Mouse (Mus musculus): ENCODE measurements around the gene Rnf145. TPM values are rescaled to one million over a fixed set of nuclear protein-coding genes. Genes with fewer than 3 reads are reported as not detected.
A peak's percentile ranks its signal among the peaks of the same experiment; 100 is the strongest.

The Rnf145 gene
- polyA plus RNA-seq, 1 experiment from 2014 or later: 64.5 TPM

GRCm38 (mm10) chr11:44528560-44529199, 9.9 kb downstream of the Rnf145 start:
- ATAC-seq (ENCODE audit: insufficient read depth, low FRiP score, low read depth): peak; percentile 45; the same call in 1 of the 2 replicates
- H3K27me3 ChIP-seq (replicated peaks): no peaks in the 10 kb centered on the region
- H3K4me3 ChIP-seq (replicated peaks): no peak overlapping the region
- H3K9ac ChIP-seq: no peak overlapping the region
- 87% methylated on average over 14 of the region's 14 CpGs for WGBS
- no peaks in the 10 kb centered on the region for H3K4me1 ChIP-seq
- H3K27ac ChIP-seq: no peak overlapping the region
- no peaks in the 10 kb centered on the region for H3K9me3 ChIP-seq
- H3K4me2 ChIP-seq: no peak overlapping the region
- H3K36me3 ChIP-seq: peaks cover 17% of the 10 kb centered on the region

GRCm38 (mm10) chr11:44529200-44529599, 10.4 kb downstream of the Rnf145 start:
- H3K4me3 ChIP-seq (replicated peaks): no peak overlapping the region
- no peak overlapping the region for H3K4me2 ChIP-seq
- H3K36me3 ChIP-seq: peaks cover 22% of the 10 kb centered on the region
- WGBS: 80% methylated on average over 12 of the region's 12 CpGs
- no peaks in the 10 kb centered on the region for H3K4me1 ChIP-seq
- peak; percentile 94 for ATAC-seq (ENCODE audit: insufficient read depth, low FRiP score, low read depth)
- no peak overlapping the region for H3K9ac ChIP-seq
- H3K27me3 ChIP-seq (replicated peaks): no peaks in the 10 kb centered on the region
- no peaks in the 10 kb centered on the region for H3K9me3 ChIP-seq
- no peak overlapping the region for H3K27ac ChIP-seq

- H3K27me3 ChIP-seq (replicated peaks): no peaks in the 10 kb centered on the region
- no peak overlapping the region for H3K27ac ChIP-seq
- peaks cover 22% of the 10 kb centered on the region for H3K36me3 ChIP-seq
- WGBS: 86% methylated on average over 5 of the region's 5 CpGs
- no peak overlapping the region for H3K9ac ChIP-seq
- H3K4me2 ChIP-seq: no peak overlapping the region
- H3K9me3 ChIP-seq: no peaks in the 10 kb centered on the region
- no peak for ATAC-seq (ENCODE audit: insufficient read depth, low FRiP score, low read depth)
- H3K4me3 ChIP-seq (replicated peaks): no peak overlapping the region
- H3K4me1 ChIP-seq: no peaks in the 10 kb centered on the region
Observed at GRCm38 (mm10) chr11:44529716-44530115, 11.0 kb downstream of the Rnf145 start.

- WGBS: 78% methylated on average over 8 of the region's 8 CpGs
Observed at GRCm38 (mm10) chr11:44530382-44530781, 11.6 kb downstream of the Rnf145 start.

GRCm38 (mm10) chr11:44530867-44531266, 12.1 kb downstream of the Rnf145 start:
- H3K4me2 ChIP-seq: no peak overlapping the region
- no peak for ATAC-seq (ENCODE audit: insufficient read depth, low FRiP score, low read depth)
- H3K27me3 ChIP-seq (replicated peaks): no peaks in the 10 kb centered on the region
- no peaks in the 10 kb centered on the region for H3K9me3 ChIP-seq
- H3K9ac ChIP-seq: no peak overlapping the region
- peaks cover 14% of the 10 kb centered on the region for H3K36me3 ChIP-seq
- WGBS: 89% methylated on average over 11 of the region's 11 CpGs
- no peak overlapping the region for H3K27ac ChIP-seq
- no peaks in the 10 kb centered on the region for H3K4me1 ChIP-seq
- no peak overlapping the region for H3K4me3 ChIP-seq (replicated peaks)

More at GRCm38 (mm10) chr11:44530382-44530781, 11.6 kb downstream of the Rnf145 start:
- H3K9ac ChIP-seq: no peak overlapping the region
- H3K27me3 ChIP-seq (replicated peaks): no peaks in the 10 kb centered on the region
- no peak for ATAC-seq (ENCODE audit: insufficient read depth, low FRiP score, low read depth)
- no peaks in the 10 kb centered on the region for H3K9me3 ChIP-seq
- H3K27ac ChIP-seq: no peak overlapping the region
- H3K4me3 ChIP-seq (replicated peaks): no peak overlapping the region
- H3K36me3 ChIP-seq: peaks cover 17% of the 10 kb centered on the region
- H3K4me2 ChIP-seq: no peak overlapping the region
- no peaks in the 10 kb centered on the region for H3K4me1 ChIP-seq

- Histone ChIP-seq H3K4me1 (no peaks in the 10 kb centered on the region), H3K36me3 (peaks cover 12% of the 10 kb centered on the region), H3K9me3 (no peaks in the 10 kb centered on the region), H3K27me3 (replicated peaks) (no peaks in the 10 kb centered on the region), H3K9ac (no peak overlapping the region), H3K4me2 (no peak overlapping the region), H3K27ac (no peak overlapping the region), H3K4me3 (replicated peaks) (no peak overlapping the region)
- ATAC-seq (ENCODE audit: insufficient read depth, low FRiP score, low read depth): no peak
- WGBS: 74% methylated on average over 4 of the region's 4 CpGs
Observed at GRCm38 (mm10) chr11:44531617-44532016, 12.9 kb downstream of the Rnf145 start.

GRCm38 (mm10) chr11:44532846-44533781, 14.3 kb downstream of the Rnf145 start:
- peaks cover 12% of the 10 kb centered on the region for H3K36me3 ChIP-seq
- no peak overlapping the region for H3K4me3 ChIP-seq (replicated peaks)
- H3K27ac ChIP-seq: no peak overlapping the region
- no peak overlapping the region for H3K9ac ChIP-seq
- 93% methylated on average over 17 of the region's 17 CpGs for WGBS
- H3K4me2 ChIP-seq: no peak overlapping the region
- no peaks in the 10 kb centered on the region for H3K27me3 ChIP-seq (replicated peaks)
- H3K4me1 ChIP-seq: no peaks in the 10 kb centered on the region
- H3K9me3 ChIP-seq: no peaks in the 10 kb centered on the region
- ATAC-seq (ENCODE audit: insufficient read depth, low FRiP score, low read depth): no peak

- Histone ChIP-seq H3K9ac (no peak overlapping the region), H3K4me2 (no peak overlapping the region), H3K4me3 (replicated peaks) (no peak overlapping the region), H3K9me3 (no peaks in the 10 kb centered on the region), H3K4me1 (0 out of 2 replicates have a peak, but pooled peaks cover 6% of the 10 kb centered on the region), H3K27me3 (replicated peaks) (no peaks in the 10 kb centered on the region), H3K27ac (no peak overlapping the region), H3K36me3 (0 out of 2 replicates have a peak, but pooled peaks cover 7% of the 10 kb centered on the region)
- WGBS: 76% methylated on average over 12 of the region's 12 CpGs
- ATAC-seq (ENCODE audit: insufficient read depth, low FRiP score, low read depth): no peak
Observed at GRCm38 (mm10) chr11:44534999-44535750, 16.4 kb downstream of the Rnf145 start.

GRCm38 (mm10) chr11:44537403-44537802, 18.6 kb downstream of the Rnf145 start:
- WGBS: 82% methylated on average over 7 of the region's 7 CpGs
- Histone ChIP-seq H3K4me2 (no peak overlapping the region), H3K9me3 (no peaks in the 10 kb centered on the region), H3K27ac (no peak overlapping the region), H3K36me3 (0 out of 2 replicates have a peak, but pooled peaks cover 7% of the 10 kb centered on the region), H3K9ac (no peak overlapping the region), H3K4me1 (0 out of 2 replicates have a peak, but pooled peaks cover 6% of the 10 kb centered on the region), H3K4me3 (replicated peaks) (no peak overlapping the region), H3K27me3 (replicated peaks) (no peaks in the 10 kb centered on the region)
- ATAC-seq (ENCODE audit: insufficient read depth, low FRiP score, low read depth): no peak

GRCm38 (mm10) chr11:44538101-44538500, 19.3 kb downstream of the Rnf145 start:
- no peak overlapping the region for H3K4me3 ChIP-seq (replicated peaks)
- no peak overlapping the region for H3K4me2 ChIP-seq
- H3K9ac ChIP-seq: no peak overlapping the region
- H3K36me3 ChIP-seq: 0 out of 2 replicates have a peak, but pooled peaks cover 7% of the 10 kb centered on the region
- 78% methylated on average over 3 of the region's 3 CpGs for WGBS
- ATAC-seq (ENCODE audit: insufficient read depth, low FRiP score, low read depth): no peak
- H3K4me1 ChIP-seq: 0 out of 2 replicates have a peak, but pooled peaks cover 6% of the 10 kb centered on the region
- no peak overlapping the region for H3K27ac ChIP-seq
- no peaks in the 10 kb centered on the region for H3K27me3 ChIP-seq (replicated peaks)
- no peaks in the 10 kb centered on the region for H3K9me3 ChIP-seq

- WGBS: 79% methylated on average over 10 of the region's 10 CpGs
- H3K27ac ChIP-seq: no peak overlapping the region
- no peaks in the 10 kb centered on the region for H3K9me3 ChIP-seq
- no peak overlapping the region for H3K9ac ChIP-seq
- H3K4me2 ChIP-seq: no peak overlapping the region
- no peaks in the 10 kb centered on the region for H3K27me3 ChIP-seq (replicated peaks)
- no peak for ATAC-seq (ENCODE audit: insufficient read depth, low FRiP score, low read depth)
- 0 out of 2 replicates have a peak, but pooled peaks cover 6% of the 10 kb centered on the region for H3K4me1 ChIP-seq
- 0 out of 2 replicates have a peak, but pooled peaks cover 5% of the 10 kb centered on the region for H3K36me3 ChIP-seq
- no peak overlapping the region for H3K4me3 ChIP-seq (replicated peaks)
Observed at GRCm38 (mm10) chr11:44538501-44539290, 19.9 kb downstream of the Rnf145 start.
